Mouse (Mus musculus) stomach, postnatal 0 days (tissue): ENCODE data around the gene Nfib.

Experiments used
- CTCF ChIP-seq: IDR thresholded peaks from 2 replicates; pipeline ENCODE4 v1.5.1; 2016; ENCODE audit warnings: antibody characterized with exemption, low read depth, mild to moderate bottlenecking, moderate library complexity
- EP300 ChIP-seq: optimal IDR thresholded peaks from 2 replicates; pipeline ENCODE3; 2016; ENCODE audit warnings: antibody characterized with exemption

DNA sequence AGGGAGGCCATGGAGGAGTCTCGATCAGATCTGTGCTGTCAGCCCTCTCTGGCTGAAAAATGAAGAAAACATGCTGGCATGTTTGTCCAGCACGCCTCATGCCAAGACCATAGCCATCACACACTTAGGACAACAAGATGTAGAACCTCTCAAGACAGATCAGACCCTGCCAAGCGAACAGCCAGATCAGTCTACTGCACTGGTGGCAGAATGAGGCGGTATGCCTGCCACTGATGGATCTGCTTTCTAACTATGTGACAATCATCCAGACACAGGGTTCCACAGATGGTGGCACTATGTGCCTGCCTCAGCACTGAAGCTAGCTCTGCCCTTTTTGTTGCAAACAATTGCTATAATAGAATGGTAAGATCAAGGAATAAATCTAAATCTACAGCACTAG is 250.6 kb downstream of the Nfib start:
- no peak for TF ChIP-seq CTCF
- no peak for TF ChIP-seq EP300
